Mouse (Mus musculus) MEL (cell line): ENCODE measurements at regions not wholly inside any gene's neighbourhood (a gene's known extent, or its start where the extent isn't known, plus 50 kb on each side); places are given as distances from the start of the nearest gene placed in this dataset.

Source experiments
- DNase-seq: peaks from one replicate; pipeline ENCODE4 v3.0.0; 2011; ENCODE audit warnings: low read depth, low spot score
- H3K27ac ChIP-seq: 2 replicates; pipeline ENCODE4 v1.5.1; 2012; ENCODE audit warnings: low read depth, mild to moderate bottlenecking, control low read depth, low read length, moderate library complexity; ENCODE audit not compliant: control insufficient read depth
- H3K27me3 ChIP-seq, 2 experiments: fragments of 150-350 bp in 1 of 2; sonication (generic) in 1 of 2; 2 replicates each; pipeline ENCODE4 v1.6.1; 2012; ENCODE audit warnings: low read length in 2 of 2, mild to moderate bottlenecking in 2 of 2, improper control_type of control experiment in 1 of 2, moderate library complexity in 1 of 2; ENCODE audit not compliant: insufficient read depth in 2 of 2, control insufficient read depth in 1 of 2
- H3K36me3 ChIP-seq, 2 experiments: 2 replicates each; pipeline ENCODE4 v1.6.1; 2012 to 2014; ENCODE audit warnings: low read length in 2 of 2, improper control_type of control experiment in 1 of 2, inconsistent platforms in 1 of 2, mild to moderate bottlenecking in 1 of 2; ENCODE audit not compliant: insufficient read depth in 2 of 2, control insufficient read depth in 1 of 2
- H3K4me1 ChIP-seq, 2 experiments: fragments of 150-350 bp in 1 of 2; sonication (generic) in 1 of 2; 2 replicates each; pipeline ENCODE4 v1.6.1; 2012; ENCODE audit warnings: low read length in 2 of 2, improper control_type of control experiment in 1 of 2, mild to moderate bottlenecking in 1 of 2; ENCODE audit not compliant: insufficient read depth in 2 of 2, control insufficient read depth in 1 of 2
- H3K4me3 ChIP-seq, 2 experiments: fragments of 150-350 bp in 1 of 2; sonication (generic) in 1 of 2; 2 replicates each; pipeline ENCODE4 v1.5.1; 2012; ENCODE audit warnings: low read depth in 2 of 2, low read length in 2 of 2, mild to moderate bottlenecking in 2 of 2, moderate library complexity in 2 of 2, control low read depth in 1 of 2, improper control_type of control experiment in 1 of 2; ENCODE audit not compliant: control insufficient read depth in 1 of 2, insufficient read depth in 1 of 2
- H3K79me2 ChIP-seq: 2 replicates; pipeline ENCODE4 v1.6.1; 2012; ENCODE audit warnings: mild to moderate bottlenecking, low read length, moderate library complexity; ENCODE audit not compliant: control insufficient read depth, poor library complexity, insufficient read depth
- H3K9ac ChIP-seq: 2 replicates; pipeline ENCODE4 v1.6.1; 2012; ENCODE audit warnings: low read depth, mild to moderate bottlenecking, control low read depth, low read length, moderate library complexity; ENCODE audit not compliant: control insufficient read depth, poor library complexity, severe bottlenecking
- H3K9me3 ChIP-seq: fragments of 150-350 bp; sonication (generic); replicated peaks from 2 replicates; pipeline ENCODE4 v1.6.1; 2012; ENCODE audit warnings: mild to moderate bottlenecking, low read length, improper control_type of control experiment, moderate library complexity; ENCODE audit not compliant: insufficient read depth
- BHLHE40 ChIP-seq: IDR thresholded peaks from 2 replicates; pipeline ENCODE4 v1.6.1; 2012; ENCODE audit warnings: low read depth, mild to moderate bottlenecking, inconsistent platforms, low read length, improper control_type of control experiment, borderline replicate concordance
- CTCF ChIP-seq, 3 experiments: IDR thresholded peaks in 2 of 3; conservative IDR thresholded peaks in 1 of 3; 2 replicates each; pipeline ENCODE4 v1.5.1; 2011 to 2012; ENCODE audit warnings: low read length in 3 of 3, low read depth in 2 of 3, mild to moderate bottlenecking in 2 of 3, improper control_type of control experiment in 1 of 3, inconsistent platforms in 1 of 3, mixed read lengths in 1 of 3, moderate library complexity in 1 of 3; ENCODE audit not compliant: control insufficient read depth in 1 of 3, insufficient read depth in 1 of 3, poor library complexity in 1 of 3, severe bottlenecking in 1 of 3
- ELF1 ChIP-seq: IDR thresholded peaks from 2 replicates; pipeline ENCODE4 v1.6.1; 2014; ENCODE audit warnings: low read depth, mild to moderate bottlenecking, inconsistent platforms, low read length, improper control_type of control experiment, moderate library complexity
- ETS1 ChIP-seq: IDR thresholded peaks from 2 replicates; pipeline ENCODE4 v1.6.1; 2012; ENCODE audit warnings: low read depth, mild to moderate bottlenecking, inconsistent platforms, low read length, improper control_type of control experiment, moderate library complexity
- GATA1 ChIP-seq: IDR thresholded peaks from 2 replicates; pipeline ENCODE4 v1.6.1; 2011; ENCODE audit warnings: low read depth, low read length, improper control_type of control experiment
- HCFC1 ChIP-seq: IDR thresholded peaks from 2 replicates; pipeline ENCODE4 v1.6.1; 2012; ENCODE audit warnings: low read depth, mild to moderate bottlenecking, inconsistent platforms, low read length, improper control_type of control experiment, moderate library complexity
- MXI1 ChIP-seq: IDR thresholded peaks from 2 replicates; pipeline ENCODE4 v1.6.1; 2011; ENCODE audit warnings: mild to moderate bottlenecking, low read depth, low read length, improper control_type of control experiment
- MYC ChIP-seq: IDR thresholded peaks from 2 replicates; pipeline ENCODE4 v1.6.1; 2011; ENCODE audit warnings: low read depth, mild to moderate bottlenecking, low read length, improper control_type of control experiment, moderate library complexity
- POLR2A ChIP-seq, 2 experiments: IDR thresholded peaks; 2 replicates each; pipeline ENCODE4 v1.6.1; 2011 to 2012; ENCODE audit warnings: low read length in 2 of 2, mild to moderate bottlenecking in 2 of 2, control low read depth in 1 of 2, improper control_type of control experiment in 1 of 2, low read depth in 1 of 2, moderate library complexity in 1 of 2; ENCODE audit not compliant: control insufficient read depth in 1 of 2, insufficient read depth in 1 of 2, poor library complexity in 1 of 2
- RCOR1 ChIP-seq: IDR thresholded peaks from 2 replicates; pipeline ENCODE4 v1.6.1; 2012; ENCODE audit warnings: low read depth, mild to moderate bottlenecking, inconsistent platforms, low read length, improper control_type of control experiment
- TCF12 ChIP-seq: IDR thresholded peaks from 2 replicates; pipeline ENCODE4 v1.6.1; 2014; ENCODE audit warnings: low read depth, mild to moderate bottlenecking, inconsistent platforms, low read length, improper control_type of control experiment, moderate library complexity
- USF1 ChIP-seq: IDR thresholded peaks from 2 replicates; pipeline ENCODE4 v1.6.1; 2014; ENCODE audit warnings: low read depth, mild to moderate bottlenecking, inconsistent platforms, low read length, improper control_type of control experiment, moderate library complexity
- USF2 ChIP-seq, 2 experiments: IDR thresholded peaks; 2 replicates each; pipeline ENCODE4 v1.6.1; 2011 to 2012; ENCODE audit warnings: improper control_type of control experiment in 2 of 2, low read length in 2 of 2, borderline replicate concordance in 1 of 2, inconsistent platforms in 1 of 2, low read depth in 1 of 2, mild to moderate bottlenecking in 1 of 2; ENCODE audit not compliant: insufficient read depth in 1 of 2
- ZC3H11A ChIP-seq: IDR thresholded peaks from 2 replicates; pipeline ENCODE4 v1.6.1; 2012; ENCODE audit warnings: low read depth, mild to moderate bottlenecking, inconsistent platforms, low read length, improper control_type of control experiment
- ZMIZ1 ChIP-seq: IDR thresholded peaks from 2 replicates; pipeline ENCODE4 v1.6.1; 2012; ENCODE audit warnings: low read depth, mild to moderate bottlenecking, inconsistent platforms, low read length, improper control_type of control experiment, moderate library complexity

DNA sequence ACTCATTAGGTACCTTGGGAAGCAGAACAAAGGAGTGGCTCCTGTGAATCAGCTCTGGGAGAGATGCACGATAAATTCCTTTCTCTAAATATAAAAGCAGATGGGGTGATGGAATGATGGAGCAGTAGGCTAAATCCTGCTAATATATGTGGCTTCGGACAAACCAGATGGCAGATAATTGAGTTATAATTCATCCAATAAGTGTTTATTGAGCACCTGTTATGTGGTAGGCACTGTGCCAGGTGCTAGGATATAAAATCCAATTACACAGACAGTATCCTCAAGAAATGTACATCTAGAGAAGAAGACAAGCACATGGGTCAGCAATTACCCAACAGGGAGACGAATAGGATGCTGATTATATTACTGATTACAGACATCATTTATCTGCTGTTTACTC lies 394.2 kb upstream of the Etaa1 start:
- Histone ChIP-seq H3K4me1 (no peaks in the 10 kb centered on the region), H3K36me3 (no peaks in the 10 kb centered on the region), H3K27me3 (no peaks in the 10 kb centered on the region), H3K79me2 (no peaks in the 10 kb centered on the region), H3K9ac (no peak overlapping the region), H3K27ac (no peak overlapping the region)
- no peak for DNase-seq
- TF ChIP-seq USF1 (no peak), MYC (no peak), ZMIZ1 (no peak)
- TF ChIP-seq, all 39 proteins: peak for 0
- Histone ChIP-seq H3K4me3 (no peak overlapping the region), H3K9me3 (no peaks in the 10 kb centered on the region)

- Histone ChIP-seq H3K79me2 (no peaks in the 10 kb centered on the region), H3K4me3 (no peak overlapping the region), H3K4me1 (no peaks in the 10 kb centered on the region), H3K36me3 (no peaks in the 10 kb centered on the region), H3K27me3 (no peaks in the 10 kb centered on the region), H3K9me3 (no peaks in the 10 kb centered on the region), H3K27ac (no peak overlapping the region), H3K9ac (no peak overlapping the region)
- DNase-seq = no peak
- TF ChIP-seq USF2 (IDR thresholded peaks at IDR 0.05; ENCODE audit: borderline replicate concordance in 1 of 2, insufficient read depth in 1 of 2, low read depth in 1 of 2, low read length in 2 of 2) (no peak), RCOR1 (no peak), BHLHE40 (no peak), GATA1 (no peak), ETS1 (no peak), ELF1 (no peak), TCF12 (no peak)
These were observed 360.0 kb upstream of the Etaa1 start for GRCm38 (mm10) chr11:18313510-18314301.

DNA sequence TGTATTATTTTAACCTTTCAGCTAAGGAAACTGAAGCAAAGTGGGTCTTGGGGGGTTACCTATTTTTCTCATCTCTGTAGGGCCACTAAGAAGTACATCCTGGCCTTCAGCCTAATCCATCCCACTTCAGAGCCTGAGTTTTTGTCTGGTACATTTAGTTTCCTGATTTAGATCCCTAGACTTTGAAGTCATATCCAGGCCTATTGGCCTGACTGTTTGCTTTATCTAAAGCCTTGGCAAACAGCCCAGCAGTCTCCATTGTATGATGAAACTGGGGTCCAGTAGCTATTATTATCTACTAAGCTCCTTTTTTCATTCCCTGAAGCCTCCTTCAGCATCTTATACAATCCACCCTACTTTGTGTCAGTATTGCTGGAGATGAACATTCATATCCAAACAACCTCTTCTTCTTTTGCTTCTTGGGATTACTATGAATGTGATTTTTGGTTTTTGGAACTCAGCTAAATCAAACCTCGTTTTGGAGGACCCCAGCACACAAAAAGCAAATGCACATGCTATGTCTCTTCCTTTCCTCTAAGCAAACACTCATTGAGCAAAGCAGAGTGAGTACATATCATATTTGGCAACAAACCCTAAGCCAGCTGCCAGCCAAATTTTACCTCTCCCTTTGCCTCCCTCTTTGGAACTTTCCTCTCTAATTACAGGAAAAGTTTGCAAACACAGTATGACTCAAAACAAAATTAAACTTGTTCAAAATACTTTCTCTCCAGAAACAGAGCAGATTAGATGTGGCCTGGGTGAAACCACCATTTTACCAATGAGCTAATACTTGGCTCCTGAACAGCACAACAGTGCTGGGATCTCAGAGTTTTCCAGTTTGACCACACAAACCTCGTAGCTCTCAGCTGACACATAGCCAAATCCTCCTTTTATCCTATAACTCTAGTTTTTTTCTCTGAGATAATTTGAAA lies 342.8 kb upstream of the Etaa1 start:
- H3K36me3 ChIP-seq = no peaks in the 10 kb centered on the region
- no peaks in the 10 kb centered on the region for H3K9me3 ChIP-seq
- no peaks in the 10 kb centered on the region for H3K4me1 ChIP-seq
- no peak overlapping the region for H3K9ac ChIP-seq
- no peak overlapping the region for H3K4me3 ChIP-seq
- H3K27ac ChIP-seq = no peak overlapping the region
- TF ChIP-seq CTCF (IDR thresholded peaks at IDR 0.05 in 2 of 3, conservative IDR thresholded peaks at IDR 0.05 in 1 of 3; ENCODE audit: control insufficient read depth in 1 of 3, insufficient read depth in 1 of 3, low read depth in 2 of 3, low read length in 3 of 3, poor library complexity in 1 of 3, severe bottlenecking in 1 of 3) = no peak
- TF ChIP-seq MXI1 = no peak
- no peak for TF ChIP-seq HCFC1
- no peak for TF ChIP-seq MYC
- TF ChIP-seq POLR2A (IDR thresholded peaks at IDR 0.05; ENCODE audit: control insufficient read depth in 1 of 2, insufficient read depth in 1 of 2, low read depth in 1 of 2, low read length in 2 of 2, poor library complexity in 1 of 2) = no peak
- TF ChIP-seq ZC3H11A = no peak
- H3K79me2 ChIP-seq = no peaks in the 10 kb centered on the region
- H3K27me3 ChIP-seq = no peaks in the 10 kb centered on the region
- no peak for DNase-seq
